Mouse (Mus musculus): ENCODE results near the gene Cnbd2. TPM values are rescaled to one million over a fixed set of nuclear protein-coding genes. Genes with fewer than 3 reads are reported as not detected.

The Cnbd2 gene
- polyA plus RNA-seq, 1 experiment from 2014 or later, result 6.3 TPM

DNA sequence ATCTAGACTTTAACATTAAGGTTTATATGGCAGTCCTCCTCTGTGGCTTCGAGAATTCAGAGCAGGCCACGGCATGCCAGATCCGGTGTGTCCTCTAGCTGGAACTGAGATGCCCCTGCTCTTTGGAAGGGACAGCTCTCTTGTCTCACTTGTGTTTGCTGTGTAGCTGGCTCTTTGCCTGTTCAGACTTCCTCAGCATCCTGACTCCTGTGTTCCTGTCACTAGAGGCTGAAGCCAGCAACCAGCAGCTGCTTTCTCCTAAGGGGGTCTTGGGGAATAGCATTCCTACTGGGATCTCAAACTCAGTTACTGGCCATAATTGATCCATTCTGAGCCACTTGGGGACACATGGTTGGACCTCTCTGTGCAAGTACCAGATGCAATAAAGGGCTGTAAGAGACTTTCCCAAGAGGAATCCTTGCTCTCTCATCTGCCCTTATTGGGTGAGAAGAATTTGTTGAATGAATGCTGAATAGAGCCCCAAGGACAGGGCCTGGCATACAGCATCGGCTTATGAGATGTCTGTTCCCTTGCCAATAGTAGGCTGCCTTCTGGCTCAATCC lies 37.3 kb downstream of the Cnbd2 start:
- Histone ChIP-seq H3K4me1 (replicated peaks; ENCODE audit: control insufficient read depth, insufficient read depth) (no peaks in the 10 kb centered on the region), H3K36me3 (ENCODE audit: control insufficient read depth, insufficient read depth, low read length) (no peaks in the 10 kb centered on the region), H3K4me3 (ENCODE audit: low read depth, low read length) (no peak overlapping the region), H3K27me3 (ENCODE audit: control insufficient read depth, insufficient read depth, low read length) (no peaks in the 10 kb centered on the region), H3K9me3 (ENCODE audit: control insufficient read depth, low read length) (no peaks in the 10 kb centered on the region), H3K4me2 (replicated peaks; ENCODE audit: low read depth) (no peak overlapping the region), H3K9ac (ENCODE audit: low read length) (no peak overlapping the region), H3K27ac (replicated peaks) (no peak overlapping the region)
- TF ChIP-seq EP300 (optimal IDR thresholded peaks at IDR 0.05) (no peak), CTCF (IDR thresholded peaks at IDR 0.05; ENCODE audit: low read depth) (no peak)
- ATAC-seq (ENCODE audit: low FRiP score, low TSS enrichment) (no peak), DNase-seq (ENCODE audit: low spot score) (no peak)
- 79% methylated on average over 4 of the region's 4 CpGs for WGBS

- 80% methylated on average over 7 of the region's 7 CpGs for WGBS
- H3K4me1 ChIP-seq (replicated peaks; ENCODE audit: control insufficient read depth, insufficient read depth), result no peaks in the 10 kb centered on the region
- no peak for DNase-seq (ENCODE audit: low spot score)
- H3K27me3 ChIP-seq (ENCODE audit: control insufficient read depth, insufficient read depth, low read length), result no peaks in the 10 kb centered on the region
- H3K4me2 ChIP-seq (replicated peaks; ENCODE audit: low read depth), result no peak overlapping the region
- no peak overlapping the region for H3K9ac ChIP-seq (ENCODE audit: low read length)
- ATAC-seq (ENCODE audit: low FRiP score, low TSS enrichment), result no peak
- H3K27ac ChIP-seq (replicated peaks), result no peak overlapping the region
- no peaks in the 10 kb centered on the region for H3K9me3 ChIP-seq (ENCODE audit: control insufficient read depth, low read length)
- H3K36me3 ChIP-seq (ENCODE audit: control insufficient read depth, insufficient read depth, low read length), result no peaks in the 10 kb centered on the region
- TF ChIP-seq EP300 (optimal IDR thresholded peaks at IDR 0.05), result no peak
- peak; percentile 32; the same call in 1 of the 2 replicates for TF ChIP-seq CTCF (IDR thresholded peaks at IDR 0.05; ENCODE audit: low read depth)
- no peak overlapping the region for H3K4me3 ChIP-seq (ENCODE audit: low read depth, low read length)
These were observed 39.1 kb downstream of the Cnbd2 start for GRCm38 (mm10) chr2:156351243-156351642.

DNA sequence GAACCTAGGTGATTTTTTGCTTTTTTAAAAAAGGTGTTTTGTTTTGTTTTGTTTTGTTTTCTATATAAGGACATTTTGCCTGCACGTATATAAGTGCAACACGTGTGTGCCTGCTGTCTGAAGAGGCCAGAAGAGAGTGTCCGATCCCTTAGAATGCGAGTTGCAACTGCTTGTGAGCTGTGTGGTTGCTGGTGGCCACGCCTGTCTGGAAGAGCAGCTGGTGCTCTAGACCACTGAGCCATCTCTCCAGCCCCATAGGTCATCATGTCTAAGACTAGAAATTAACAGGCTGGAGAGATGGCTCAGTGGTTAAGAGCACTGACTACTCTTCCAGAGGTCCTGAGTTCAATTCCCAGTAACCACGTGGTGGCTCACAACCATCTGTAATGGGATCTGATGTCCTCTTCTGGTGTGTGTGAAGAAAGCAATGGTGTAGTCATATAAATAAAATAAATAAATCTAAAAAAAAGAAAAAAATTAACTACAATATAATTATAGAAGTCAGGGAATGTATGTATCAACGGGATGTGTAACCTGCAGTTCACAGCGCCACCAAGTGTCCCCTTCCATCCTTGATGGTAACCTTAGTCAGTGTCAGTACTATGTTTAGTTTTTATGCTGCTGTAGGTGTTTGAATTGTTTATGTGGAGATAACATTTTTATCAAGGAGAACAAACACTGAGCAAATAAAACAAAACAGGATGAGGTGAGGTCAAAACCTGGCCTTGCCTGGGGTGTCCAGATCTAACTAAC lies 40.5 kb downstream of the Cnbd2 start:
- no peaks in the 10 kb centered on the region for H3K36me3 ChIP-seq (ENCODE audit: control insufficient read depth, insufficient read depth, low read length)
- H3K27ac ChIP-seq (replicated peaks), result no peak overlapping the region
- H3K4me1 ChIP-seq (replicated peaks; ENCODE audit: control insufficient read depth, insufficient read depth), result no peaks in the 10 kb centered on the region
- H3K4me3 ChIP-seq (ENCODE audit: low read depth, low read length), result no peak overlapping the region
- H3K4me2 ChIP-seq (replicated peaks; ENCODE audit: low read depth), result no peak overlapping the region
- H3K9ac ChIP-seq (ENCODE audit: low read length), result no peak overlapping the region
- no peaks in the 10 kb centered on the region for H3K9me3 ChIP-seq (ENCODE audit: control insufficient read depth, low read length)
- DNase-seq (ENCODE audit: low spot score) (no peak), ATAC-seq (ENCODE audit: low FRiP score, low TSS enrichment) (no peak)
- TF ChIP-seq CTCF (IDR thresholded peaks at IDR 0.05; ENCODE audit: low read depth) (peak; percentile 58), EP300 (optimal IDR thresholded peaks at IDR 0.05) (no peak)
- H3K27me3 ChIP-seq (ENCODE audit: control insufficient read depth, insufficient read depth, low read length), result no peaks in the 10 kb centered on the region
- 79% methylated on average over 8 of the region's 8 CpGs for WGBS

- no peak overlapping the region for H3K27ac ChIP-seq (replicated peaks)
- H3K9ac ChIP-seq (ENCODE audit: low read length), result no peak overlapping the region
- DNase-seq (ENCODE audit: low spot score) (no peak), ATAC-seq (ENCODE audit: low FRiP score, low TSS enrichment) (no peak)
- WGBS, result 29% methylated on average over 7 of the region's 7 CpGs
- no peak overlapping the region for H3K4me3 ChIP-seq (ENCODE audit: low read depth, low read length)
- TF ChIP-seq EP300 (optimal IDR thresholded peaks at IDR 0.05) (no peak), CTCF (IDR thresholded peaks at IDR 0.05; ENCODE audit: low read depth) (no peak)
- no peaks in the 10 kb centered on the region for H3K36me3 ChIP-seq (ENCODE audit: control insufficient read depth, insufficient read depth, low read length)
- H3K4me1 ChIP-seq (replicated peaks; ENCODE audit: control insufficient read depth, insufficient read depth), result no peaks in the 10 kb centered on the region
- H3K9me3 ChIP-seq (ENCODE audit: control insufficient read depth, low read length), result no peaks in the 10 kb centered on the region
- H3K4me2 ChIP-seq (replicated peaks; ENCODE audit: low read depth), result no peak overlapping the region
- H3K27me3 ChIP-seq (ENCODE audit: control insufficient read depth, insufficient read depth, low read length), result no peaks in the 10 kb centered on the region
These were observed 41.2 kb downstream of the Cnbd2 start for GRCm38 (mm10) chr2:156353265-156353692.

GRCm38 (mm10) chr2:156356031-156356430 lies 43.9 kb downstream of the Cnbd2 start:
- no peak overlapping the region for H3K4me3 ChIP-seq (ENCODE audit: low read depth, low read length)
- H3K9me3 ChIP-seq (ENCODE audit: control insufficient read depth, low read length), result no peaks in the 10 kb centered on the region
- H3K4me2 ChIP-seq (replicated peaks; ENCODE audit: low read depth), result no peak overlapping the region
- ATAC-seq (ENCODE audit: low FRiP score, low TSS enrichment) (no peak), DNase-seq (ENCODE audit: low spot score) (no peak)
- H3K27ac ChIP-seq (replicated peaks), result no peak overlapping the region
- H3K36me3 ChIP-seq (ENCODE audit: control insufficient read depth, insufficient read depth, low read length), result no peaks in the 10 kb centered on the region
- TF ChIP-seq EP300 (optimal IDR thresholded peaks at IDR 0.05), result no peak
- no peak for TF ChIP-seq CTCF (IDR thresholded peaks at IDR 0.05; ENCODE audit: low read depth)
- no peaks in the 10 kb centered on the region for H3K4me1 ChIP-seq (replicated peaks; ENCODE audit: control insufficient read depth, insufficient read depth)
- WGBS, result 53% methylated on average over 7 of the region's 7 CpGs
- no peak overlapping the region for H3K9ac ChIP-seq (ENCODE audit: low read length)
- H3K27me3 ChIP-seq (ENCODE audit: control insufficient read depth, insufficient read depth, low read length), result no peaks in the 10 kb centered on the region

DNA sequence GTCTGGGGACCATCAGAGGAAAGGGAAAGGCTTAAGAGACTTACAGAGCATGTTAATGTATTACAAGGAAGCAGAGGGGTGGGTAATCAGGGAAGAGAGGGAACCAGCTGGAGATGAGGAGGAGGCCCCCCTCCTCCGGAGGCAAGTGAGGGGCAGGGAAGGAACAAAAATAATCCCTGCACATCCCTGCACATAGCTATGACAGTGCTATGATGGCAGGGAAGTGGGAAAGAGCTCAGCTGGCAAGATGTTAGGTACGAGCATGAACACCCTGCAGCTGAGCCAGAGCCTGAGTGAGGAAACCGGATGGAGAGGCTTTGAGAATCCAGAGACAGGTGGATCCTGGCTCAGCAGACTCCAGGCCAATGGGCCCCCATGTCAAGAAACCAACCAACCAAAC lies 56.4 kb downstream of the Cnbd2 start:
- Histone ChIP-seq H3K9ac (ENCODE audit: low read length) (no peak overlapping the region), H3K4me1 (replicated peaks; ENCODE audit: control insufficient read depth, insufficient read depth) (no peaks in the 10 kb centered on the region), H3K4me2 (replicated peaks; ENCODE audit: low read depth) (no peak overlapping the region), H3K4me3 (ENCODE audit: low read depth, low read length) (no peak overlapping the region), H3K27ac (replicated peaks) (no peak overlapping the region), H3K36me3 (ENCODE audit: control insufficient read depth, insufficient read depth, low read length) (no peaks in the 10 kb centered on the region), H3K9me3 (ENCODE audit: control insufficient read depth, low read length) (no peaks in the 10 kb centered on the region), H3K27me3 (ENCODE audit: control insufficient read depth, insufficient read depth, low read length) (no peaks in the 10 kb centered on the region)
- 52% methylated on average over 3 of the region's 3 CpGs for WGBS
- ATAC-seq (ENCODE audit: low FRiP score, low TSS enrichment), result no peak
- DNase-seq (ENCODE audit: low spot score), result no peak
- no peak for TF ChIP-seq CTCF (IDR thresholded peaks at IDR 0.05; ENCODE audit: low read depth)
- no peak for TF ChIP-seq EP300 (optimal IDR thresholded peaks at IDR 0.05)
